Mouse (Mus musculus): ENCODE results near the gene Pax4. TPM values are rescaled to one million over a fixed set of nuclear protein-coding genes. Genes with fewer than 3 reads are reported as not detected.

The Pax4 gene
- polyA plus RNA-seq, 1 experiment from 2014 or later, result not detected

DNA sequence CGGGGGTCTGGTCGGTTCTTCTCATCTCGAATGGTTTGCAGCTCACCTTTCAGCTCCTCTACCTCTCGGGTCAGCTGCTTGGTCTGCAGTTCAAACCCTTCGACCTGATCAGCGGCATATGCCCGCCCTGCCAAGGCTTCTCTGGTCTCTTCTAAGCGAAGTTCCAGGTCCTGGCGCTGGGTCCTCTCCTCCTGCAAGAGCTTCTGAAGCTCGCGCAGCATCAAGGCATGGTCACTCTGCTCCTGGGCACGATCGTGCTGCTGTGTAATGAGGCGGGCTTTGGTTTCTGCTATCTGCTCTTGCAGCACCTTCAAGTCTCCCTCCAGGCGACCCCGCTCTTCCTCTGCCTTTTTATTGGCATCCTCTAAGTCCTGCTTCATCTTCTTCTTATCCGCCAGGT lies 28.8 kb downstream of the Pax4 start:
- Histone ChIP-seq H3K4me1 (replicated peaks) (peaks cover 58% of the 10 kb centered on the region), H3K27me3 (no peaks in the 10 kb centered on the region), H3K36me3 (peaks cover 34% of the 10 kb centered on the region), H3K4me2 (peak overlapping the region; percentile 77), H3K27ac (no peak overlapping the region), H3K9ac (peak overlapping the region; percentile 63; the same call in 1 of the 2 replicates), H3K4me3 (peak overlapping the region; percentile 82), H3K9me3 (replicated peaks) (no peaks in the 10 kb centered on the region)
- no peak for ATAC-seq (replicated peaks; ENCODE audit: insufficient number of reproducible peaks, insufficient read depth, low FRiP score, low read depth)
- 77% methylated on average over 17 of the region's 17 CpGs for WGBS

DNA sequence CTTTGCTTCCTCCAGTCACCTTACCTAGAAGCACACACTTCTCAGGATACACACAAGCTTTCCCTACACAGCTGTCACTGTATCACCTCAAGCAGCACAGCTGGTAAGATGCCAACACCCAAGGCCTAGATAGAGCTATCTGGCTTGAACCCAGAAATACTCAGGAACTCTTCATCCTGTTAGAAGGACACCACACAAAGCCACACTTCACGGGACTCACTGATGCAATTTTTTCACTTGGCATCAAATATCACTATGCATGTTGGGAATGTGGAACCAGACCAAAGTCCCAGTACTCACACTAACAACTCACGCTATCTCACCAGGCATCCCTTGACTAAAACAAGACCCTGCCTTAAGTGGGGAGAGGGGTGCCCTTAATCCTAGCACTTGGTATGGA lies 29.5 kb downstream of the Pax4 start:
- WGBS, result 39% methylated on average over 2 of the region's 2 CpGs
- no peak overlapping the region for H3K9ac ChIP-seq

DNA sequence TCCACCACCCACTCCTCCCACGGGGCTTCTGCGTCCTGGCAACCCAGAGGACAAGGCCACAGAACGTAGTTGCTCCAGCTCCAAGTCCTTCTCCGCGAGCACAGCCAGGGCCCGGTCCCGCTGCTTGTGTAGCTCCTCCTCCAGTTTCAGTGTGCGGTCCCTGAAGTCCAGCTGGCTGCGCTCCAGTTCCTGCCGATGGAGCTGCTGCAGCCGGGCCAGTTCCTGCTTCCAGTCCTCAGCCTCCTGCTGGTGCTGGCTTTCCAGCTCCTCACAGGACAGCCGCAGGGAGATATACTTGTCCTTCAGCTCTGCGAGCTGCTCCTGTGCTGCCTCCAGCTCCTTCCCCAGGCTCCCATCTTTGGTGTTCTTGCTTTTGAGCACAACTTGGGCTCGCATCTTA lies 30.7 kb downstream of the Pax4 start:
- Histone ChIP-seq H3K27ac (peak overlapping the region; percentile 69), H3K9me3 (replicated peaks) (no peaks in the 10 kb centered on the region), H3K27me3 (no peaks in the 10 kb centered on the region), H3K36me3 (peaks cover 43% of the 10 kb centered on the region), H3K9ac (no peak overlapping the region), H3K4me3 (no peak overlapping the region), H3K4me1 (replicated peaks) (peaks cover 46% of the 10 kb centered on the region), H3K4me2 (peak overlapping the region; percentile 32)
- WGBS, result 66% methylated on average over 14 of the region's 14 CpGs
- ATAC-seq (replicated peaks; ENCODE audit: insufficient number of reproducible peaks, insufficient read depth, low FRiP score, low read depth), result no peak; the same call in 1 of the 2 replicates

More for the DNA sequence above, 29.5 kb downstream of the Pax4 start:
- ATAC-seq (replicated peaks; ENCODE audit: insufficient number of reproducible peaks, insufficient read depth, low FRiP score, low read depth), result no peak
- Histone ChIP-seq H3K36me3 (peaks cover 40% of the 10 kb centered on the region), H3K4me3 (peak overlapping the region; percentile 82), H3K27ac (no peak overlapping the region), H3K4me1 (replicated peaks) (peaks cover 53% of the 10 kb centered on the region), H3K9me3 (replicated peaks) (no peaks in the 10 kb centered on the region), H3K27me3 (no peaks in the 10 kb centered on the region), H3K4me2 (peak overlapping the region; percentile 77)

DNA sequence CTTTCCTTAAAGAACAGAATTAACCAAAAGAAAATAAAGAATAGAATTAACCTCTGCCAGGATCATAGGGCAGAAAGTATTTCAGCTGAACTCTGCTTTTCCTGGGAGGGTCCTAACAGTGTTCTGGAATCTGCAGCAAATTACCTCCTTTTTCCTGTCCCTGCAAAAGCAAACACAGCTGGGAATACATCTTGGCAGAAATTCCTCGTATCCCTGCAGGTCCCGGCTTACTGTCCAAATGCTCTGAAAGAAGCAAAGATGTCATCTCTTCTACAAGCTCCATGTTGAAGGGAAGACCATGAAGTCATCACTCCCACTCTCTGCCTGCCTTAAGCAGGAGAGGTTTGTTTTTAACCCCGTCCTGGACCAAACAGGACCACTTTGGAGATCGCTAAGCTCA lies 32.2 kb downstream of the Pax4 start:
- ATAC-seq (replicated peaks; ENCODE audit: insufficient number of reproducible peaks, insufficient read depth, low FRiP score, low read depth), result no peak
- Histone ChIP-seq H3K9me3 (replicated peaks) (no peaks in the 10 kb centered on the region), H3K9ac (no peak overlapping the region), H3K4me3 (no peak overlapping the region), H3K27me3 (no peaks in the 10 kb centered on the region), H3K4me2 (no peak overlapping the region), H3K27ac (peak overlapping the region; percentile 40), H3K36me3 (peaks cover 43% of the 10 kb centered on the region), H3K4me1 (replicated peaks) (peaks cover 39% of the 10 kb centered on the region)
- WGBS, result 65% methylated on average over 4 of the region's 4 CpGs

GRCm38 (mm10) chr6:28411236-28411635 lies 37.9 kb downstream of the Pax4 start:
- ATAC-seq (replicated peaks; ENCODE audit: insufficient number of reproducible peaks, insufficient read depth, low FRiP score, low read depth), result no peak
- no peak overlapping the region for H3K27ac ChIP-seq
- no peaks in the 10 kb centered on the region for H3K9me3 ChIP-seq (replicated peaks)
- no peaks in the 10 kb centered on the region for H3K4me1 ChIP-seq (replicated peaks)
- H3K4me3 ChIP-seq, result no peak overlapping the region
- H3K27me3 ChIP-seq, result no peaks in the 10 kb centered on the region
- 60% methylated on average over 2 of the region's 2 CpGs for WGBS
- no peak overlapping the region for H3K9ac ChIP-seq
- H3K36me3 ChIP-seq, result peaks cover 17% of the 10 kb centered on the region
- H3K4me2 ChIP-seq, result no peak overlapping the region

GRCm38 (mm10) chr6:28410053-28410452 lies 39.1 kb downstream of the Pax4 start:
- 64% methylated on average over 9 of the region's 9 CpGs for WGBS
- no peak overlapping the region for H3K4me2 ChIP-seq
- H3K9me3 ChIP-seq (replicated peaks), result no peaks in the 10 kb centered on the region
- H3K27me3 ChIP-seq, result no peaks in the 10 kb centered on the region
- H3K4me1 ChIP-seq (replicated peaks), result no peaks in the 10 kb centered on the region
- ATAC-seq (replicated peaks; ENCODE audit: insufficient number of reproducible peaks, insufficient read depth, low FRiP score, low read depth), result no peak
- no peak overlapping the region for H3K27ac ChIP-seq
- H3K9ac ChIP-seq, result no peak overlapping the region
- H3K4me3 ChIP-seq, result no peak overlapping the region
- peaks cover 6% of the 10 kb centered on the region for H3K36me3 ChIP-seq

DNA sequence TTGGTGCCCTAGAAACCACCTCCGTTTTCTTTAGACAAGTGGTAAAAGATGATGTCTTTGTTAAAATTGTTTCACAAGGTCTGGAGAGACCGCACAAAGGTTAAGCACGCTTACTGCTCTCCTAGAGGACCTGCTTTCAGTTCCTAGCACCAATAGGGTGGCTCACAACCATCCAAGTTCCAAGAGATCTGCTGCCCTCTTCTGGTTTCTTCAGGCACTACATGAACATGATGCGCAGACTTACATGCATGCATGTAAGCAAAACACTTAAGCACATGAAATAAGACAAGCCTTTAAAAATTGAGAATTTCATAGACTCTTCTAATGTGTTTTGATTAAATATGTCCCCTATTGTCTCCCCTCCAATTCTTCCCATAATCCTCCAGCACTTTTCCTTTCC lies 49.4 kb downstream of the Pax4 start:
- no peak for ATAC-seq (replicated peaks; ENCODE audit: insufficient number of reproducible peaks, insufficient read depth, low FRiP score, low read depth)
- 83% methylated on average over 4 of the region's 4 CpGs for WGBS
- H3K27ac ChIP-seq, result no peak overlapping the region

DNA sequence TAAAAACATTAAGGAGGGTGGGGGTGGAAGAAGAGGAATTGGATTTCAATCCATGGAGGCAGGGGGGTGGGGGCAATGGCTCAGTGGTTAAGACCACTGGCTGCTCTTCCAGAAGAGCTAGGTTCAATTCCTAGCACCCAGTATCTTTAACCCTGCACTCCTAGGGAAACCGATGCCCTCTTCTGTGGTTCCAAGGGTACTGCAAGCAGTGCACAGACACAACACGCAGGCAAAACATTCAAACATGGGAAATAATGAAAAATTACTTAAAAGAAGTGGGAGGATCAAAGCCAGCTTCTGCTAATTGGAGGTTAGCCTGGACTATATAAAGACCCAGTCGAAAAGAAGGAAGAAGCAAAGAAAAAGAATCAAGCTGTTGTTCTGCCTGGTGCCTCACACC lies 50.4 kb downstream of the Pax4 start:
- peak overlapping the region; percentile 2 for H3K4me2 ChIP-seq

More for the DNA sequence above, 49.4 kb downstream of the Pax4 start:
- no peaks in the 10 kb centered on the region for H3K9me3 ChIP-seq (replicated peaks)
- no peak overlapping the region for H3K9ac ChIP-seq
- H3K36me3 ChIP-seq, result no peaks in the 10 kb centered on the region
- H3K4me2 ChIP-seq, result no peak overlapping the region
- no peak overlapping the region for H3K4me3 ChIP-seq
- peaks cover 12% of the 10 kb centered on the region for H3K4me1 ChIP-seq (replicated peaks)
- peaks cover 39% of the 10 kb centered on the region for H3K27me3 ChIP-seq

DNA sequence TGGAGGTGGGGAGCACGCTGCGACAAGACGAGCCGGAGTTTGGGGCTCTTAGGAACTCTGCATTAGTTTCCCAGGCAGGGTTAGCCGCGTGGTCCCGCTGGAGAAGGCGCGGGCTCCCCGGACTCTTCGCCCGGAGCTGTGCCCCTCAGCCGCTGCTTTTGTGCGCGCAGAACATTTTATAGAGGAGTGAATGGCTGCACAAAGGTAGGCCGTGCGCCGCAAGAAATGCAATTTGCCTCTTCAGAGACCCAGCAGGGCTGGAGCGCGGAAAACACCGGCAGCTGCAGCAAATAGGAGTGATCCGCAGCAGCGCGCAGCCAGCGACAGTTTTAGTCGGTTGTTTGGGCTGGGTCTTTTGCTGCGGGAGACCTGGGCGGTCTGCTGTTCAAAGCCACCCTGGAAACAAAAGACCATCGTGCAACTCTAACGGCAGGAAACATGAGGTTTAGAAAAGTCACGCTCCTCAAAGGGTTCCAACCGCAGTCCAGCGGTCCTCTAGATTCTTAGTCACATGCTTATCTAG lies 51.4 kb downstream of the Pax4 start, which contains the start of gene Zfp800:
Gene Zfp800, minus strand, starts transcription at position 325 of the 523 bp plus-strand sequence.
- H3K27me3 ChIP-seq, result peaks cover 39% of the 10 kb centered on the region
- 2% methylated on average over 33 of the region's 33 CpGs for WGBS
- peaks cover 12% of the 10 kb centered on the region for H3K4me1 ChIP-seq (replicated peaks)
- peak within 1 kb of the TSS; percentile 50 for H3K4me3 ChIP-seq
- no peaks in the 10 kb centered on the region for H3K9me3 ChIP-seq (replicated peaks)
- no peaks in the 10 kb centered on the region for H3K36me3 ChIP-seq
- no peak within 1 kb of the TSS for H3K27ac ChIP-seq
- peak within 1 kb of the TSS; percentile 41 for H3K9ac ChIP-seq
- peak within 1 kb of the TSS; percentile 92 for H3K4me2 ChIP-seq
- no peak for ATAC-seq (replicated peaks; ENCODE audit: insufficient number of reproducible peaks, insufficient read depth, low FRiP score, low read depth)

More for the DNA sequence above, 50.4 kb downstream of the Pax4 start:
- no peak overlapping the region for H3K27ac ChIP-seq
- peaks cover 39% of the 10 kb centered on the region for H3K27me3 ChIP-seq
- H3K36me3 ChIP-seq, result no peaks in the 10 kb centered on the region
- no peak overlapping the region for H3K4me3 ChIP-seq
- 80% methylated on average over 3 of the region's 3 CpGs for WGBS
- no peaks in the 10 kb centered on the region for H3K9me3 ChIP-seq (replicated peaks)
- no peak overlapping the region for H3K9ac ChIP-seq
- H3K4me1 ChIP-seq (replicated peaks), result peaks cover 12% of the 10 kb centered on the region
- no peak for ATAC-seq (replicated peaks; ENCODE audit: insufficient number of reproducible peaks, insufficient read depth, low FRiP score, low read depth)

DNA sequence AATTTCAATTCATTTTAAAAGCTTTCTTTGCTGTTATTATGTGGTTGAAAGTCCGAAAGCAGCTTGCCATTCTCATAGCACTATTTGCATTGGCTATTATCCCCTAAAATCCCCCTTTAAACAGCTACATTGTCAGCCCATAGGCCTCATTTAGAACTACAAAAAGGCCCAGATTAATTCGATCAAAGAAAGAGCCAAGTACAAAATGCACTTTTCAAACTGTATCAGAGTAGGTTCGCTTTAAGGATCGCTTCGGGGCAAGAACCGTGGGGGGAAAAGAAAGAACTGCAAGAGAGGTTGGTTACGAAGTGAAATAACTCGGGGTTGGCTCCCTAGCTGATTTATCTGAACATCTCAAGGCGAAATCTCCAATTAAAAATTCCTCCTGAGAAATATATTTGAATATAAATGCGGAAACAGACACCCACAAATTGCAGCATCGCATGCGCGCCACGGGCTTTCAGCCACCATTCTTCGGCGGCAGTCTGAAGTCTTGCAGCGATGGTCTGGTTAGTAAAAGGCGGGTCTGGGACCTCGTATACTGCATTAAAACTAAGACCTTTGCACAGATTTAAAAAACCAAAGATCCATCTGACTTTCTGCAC lies 52.2 kb downstream of the Pax4 start:
- peak overlapping the region; percentile 92 for H3K4me2 ChIP-seq
- H3K4me1 ChIP-seq (replicated peaks), result peaks cover 12% of the 10 kb centered on the region
- ATAC-seq (replicated peaks; ENCODE audit: insufficient number of reproducible peaks, insufficient read depth, low FRiP score, low read depth), result no peak
- no peak overlapping the region for H3K27ac ChIP-seq
- 4% methylated on average over 19 of the region's 19 CpGs for WGBS
- H3K27me3 ChIP-seq, result peaks cover 39% of the 10 kb centered on the region
- no peaks in the 10 kb centered on the region for H3K36me3 ChIP-seq
- H3K4me3 ChIP-seq, result peak overlapping the region; percentile 50
- no peak overlapping the region for H3K9ac ChIP-seq
- H3K9me3 ChIP-seq (replicated peaks), result no peaks in the 10 kb centered on the region

DNA sequence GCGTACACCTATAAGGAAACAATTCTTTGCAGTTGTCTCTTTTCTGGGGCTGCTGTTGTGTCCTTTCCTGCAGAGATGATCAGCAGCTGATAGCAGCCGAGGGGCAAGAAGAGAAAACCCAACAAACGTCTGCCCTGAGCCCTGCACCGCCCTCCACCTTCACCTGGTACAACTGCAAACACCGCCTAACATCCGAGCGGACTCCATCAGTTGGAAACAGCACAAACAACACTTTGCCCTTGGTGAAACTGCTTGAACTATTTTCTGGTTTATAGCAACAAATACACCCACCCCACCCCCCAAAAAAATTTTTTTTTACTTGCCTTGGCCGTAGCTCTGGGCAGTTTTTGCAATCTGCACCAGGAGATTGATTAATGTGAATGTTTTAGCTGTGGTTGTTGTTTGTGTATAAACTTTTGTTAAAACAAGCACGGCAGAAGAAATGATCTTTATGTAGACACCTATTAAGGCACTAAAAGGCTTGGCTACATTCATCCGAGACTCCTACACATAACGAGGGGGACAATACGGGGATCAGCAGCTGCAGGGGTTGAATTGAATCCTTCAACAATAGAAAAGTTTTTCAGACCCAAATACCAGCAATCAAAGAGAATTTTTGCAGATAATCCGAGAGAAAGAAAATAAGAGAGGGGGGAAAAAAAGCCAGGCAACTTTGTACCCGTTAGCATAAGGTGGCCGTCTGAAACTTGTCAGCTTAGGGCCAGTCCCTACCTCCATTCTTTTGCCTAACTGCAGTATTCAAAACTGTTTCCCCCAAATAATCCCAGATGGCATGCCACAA lies 52.9 kb downstream of the Pax4 start:
- Histone ChIP-seq H3K36me3 (no peaks in the 10 kb centered on the region), H3K4me3 (peak overlapping the region; percentile 50), H3K9ac (no peak overlapping the region), H3K4me1 (replicated peaks) (peaks cover 12% of the 10 kb centered on the region), H3K4me2 (peak overlapping the region; percentile 92; the same call in 1 of the 2 replicates), H3K9me3 (replicated peaks) (no peaks in the 10 kb centered on the region), H3K27ac (no peak overlapping the region), H3K27me3 (peaks cover 39% of the 10 kb centered on the region)
- 38% methylated on average over 15 of the region's 15 CpGs for WGBS
- no peak for ATAC-seq (replicated peaks; ENCODE audit: insufficient number of reproducible peaks, insufficient read depth, low FRiP score, low read depth)
